Mouse (Mus musculus) testis, adult 2 months (tissue): ENCODE measurements at regions not wholly inside any gene's neighbourhood (a gene's known extent, or its start where the extent isn't known, plus 50 kb on each side); places are given as distances from the start of the nearest gene placed in this dataset.

Experiments used
- CTCF ChIP-seq: fragments of 200-500 bp; IDR thresholded peaks from 2 replicates; pipeline ENCODE4 v1.5.1; 2012; ENCODE audit warnings: low read depth, mild to moderate bottlenecking, inconsistent platforms, low read length, moderate library complexity; ENCODE audit not compliant: control insufficient read depth, insufficient read depth, insufficient replicate concordance
- POLR2A ChIP-seq: fragments of 200-500 bp; IDR thresholded peaks from 2 replicates; pipeline ENCODE4 v1.6.1; 2012; ENCODE audit warnings: low read depth, mild to moderate bottlenecking, inconsistent platforms, low read length, moderate library complexity; ENCODE audit not compliant: control insufficient read depth

GRCm38 (mm10) chr7:114963206-114963605, 219.7 kb downstream of the Insc start:
- TF ChIP-seq POLR2A (no peak), CTCF (no peak)
